Mouse (Mus musculus) thymus, postnatal 0 days (tissue): ENCODE results near the gene Tiam1. TPM values are rescaled to one million over a fixed set of nuclear protein-coding genes. Genes with fewer than 3 reads are reported as not detected.

ENCODE experiments used
- DNase-seq: peaks from one replicate; pipeline ENCODE4 v3.0.0-alpha.2; 2015; ENCODE audit warnings: low spot score
- polyA plus RNA-seq: library from polyadenylated mRNA; unstranded; fragments of >200 nt; fragmentation: Nextera tagmentation; extraction: Ambion mirVana; gene quantifications from 2 replicates; pipeline ENCODE4 v1.2.1, GENCODE M21; 2015

Tiam1 gene
- polyA plus RNA-seq, 1 experiment from 2014 or later: 32.7 TPM

- no peak for DNase-seq
These were observed 292.2 kb downstream of the Tiam1 start for GRCm38 (mm10) chr16:89851333-89851732.

- no peak for DNase-seq
These were observed 294.6 kb downstream of the Tiam1 start for GRCm38 (mm10) chr16:89848651-89849597.

GRCm38 (mm10) chr16:89848179-89848578 lies 295.4 kb downstream of the Tiam1 start:
- no peak for DNase-seq

DNA sequence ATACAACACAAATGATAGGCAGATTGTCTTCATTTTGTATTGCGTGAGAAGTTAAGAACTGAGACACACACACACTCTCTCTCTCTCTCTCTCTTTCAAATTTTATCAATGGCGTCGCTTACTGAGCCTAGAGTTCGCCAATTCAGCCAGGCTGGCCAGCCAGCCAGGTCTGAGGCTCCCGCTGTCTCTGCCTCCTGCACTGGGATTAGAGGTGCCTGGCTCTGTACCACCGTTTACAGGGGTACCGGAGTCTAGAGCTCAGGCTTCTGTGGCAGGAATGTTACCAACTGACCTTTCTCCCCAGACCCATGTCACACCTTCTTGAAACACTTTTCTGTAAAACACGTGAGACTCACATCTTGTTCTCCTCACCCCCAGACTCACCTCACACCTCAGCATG lies 298.1 kb downstream of the Tiam1 start:
- no peak for DNase-seq

GRCm38 (mm10) chr16:89844580-89844979 lies 299.0 kb downstream of the Tiam1 start:
- peak; percentile 32 for DNase-seq

DNA sequence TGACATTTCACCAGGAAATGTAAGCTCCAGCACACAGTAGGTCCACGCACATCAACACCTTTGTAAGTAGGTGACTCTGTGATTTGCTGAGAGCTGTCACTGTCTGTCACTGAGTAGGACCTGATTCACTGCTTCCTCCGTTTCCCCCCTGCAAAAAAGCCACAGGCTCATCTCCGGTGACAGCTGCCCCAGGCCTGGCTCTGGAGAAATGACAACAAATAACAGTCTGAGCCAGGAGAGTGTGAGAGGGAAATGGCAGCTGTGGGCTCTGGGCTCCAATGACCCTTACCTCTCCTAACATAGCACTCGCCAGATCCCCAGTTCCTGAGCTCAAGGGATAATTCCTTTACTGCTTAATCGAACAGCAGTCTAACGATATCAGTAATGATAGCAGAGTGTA lies 301.7 kb downstream of the Tiam1 start:
- no peak for DNase-seq

- no peak for DNase-seq
These were observed 303.2 kb downstream of the Tiam1 start for GRCm38 (mm10) chr16:89840361-89840760.

DNA sequence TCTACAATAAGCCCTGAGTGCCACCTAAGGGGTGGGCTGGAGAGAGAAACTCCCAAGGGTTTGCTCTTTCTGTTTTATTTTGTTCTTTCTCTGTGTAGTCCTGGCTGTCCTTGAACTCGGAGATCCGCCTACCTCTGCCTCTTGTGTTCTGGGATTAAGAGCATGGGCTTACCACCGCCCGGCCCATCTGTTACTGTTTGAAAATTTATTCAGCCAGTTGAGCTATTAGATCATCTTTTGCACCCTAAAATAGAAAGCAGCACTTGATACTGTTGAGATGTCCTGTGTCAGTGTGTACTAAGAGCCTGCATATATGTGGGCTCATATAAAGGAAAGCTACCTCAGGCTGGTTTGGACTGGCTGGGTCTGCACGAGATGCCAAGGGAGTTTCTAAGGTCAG lies 303.7 kb downstream of the Tiam1 start:
- no peak for DNase-seq

DNA sequence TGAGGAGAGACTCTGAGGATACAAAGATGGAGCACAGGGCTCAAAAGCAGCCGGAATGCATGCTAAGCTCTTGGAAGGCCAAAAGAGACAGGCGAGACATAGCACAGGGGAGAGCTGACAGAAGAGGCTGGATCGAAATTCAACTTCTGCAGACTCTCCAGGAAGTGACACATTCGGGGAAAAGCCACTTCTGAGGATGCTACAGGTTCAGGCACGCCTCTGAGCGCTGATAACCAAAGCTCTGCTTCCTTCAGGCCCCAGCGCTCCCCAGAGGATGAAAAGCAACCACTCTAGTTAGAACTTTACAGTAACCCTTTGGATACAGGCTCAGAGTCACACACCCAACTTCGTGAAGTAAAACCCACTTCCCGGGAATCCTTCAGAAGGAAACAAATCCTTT lies 306.5 kb downstream of the Tiam1 start:
- DNase-seq: peak; percentile 43

- DNase-seq: peak; percentile 24
These were observed 308.0 kb downstream of the Tiam1 start for GRCm38 (mm10) chr16:89835551-89835950.

DNA sequence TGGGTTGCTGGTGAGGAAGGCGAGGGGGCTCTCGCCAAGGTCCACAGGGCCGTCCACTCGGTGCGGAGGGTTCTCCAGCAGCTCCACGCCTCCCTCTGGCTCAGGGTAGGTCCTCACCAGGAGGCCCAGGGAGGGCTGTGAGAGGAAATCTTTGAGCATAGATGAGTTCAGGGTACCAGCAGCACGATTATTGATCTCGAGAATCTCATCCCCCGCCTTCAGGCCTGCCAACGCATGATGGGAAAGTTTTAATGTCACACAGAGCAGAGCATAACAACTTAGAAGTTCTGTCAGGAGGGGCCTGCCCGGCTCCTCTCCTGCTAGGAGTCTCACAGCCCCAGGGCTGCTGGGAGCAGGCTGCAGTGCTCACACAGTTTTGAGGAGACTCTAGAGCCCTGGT lies 310.6 kb downstream of the Tiam1 start:
- no peak for DNase-seq

- peak; percentile 44 for DNase-seq
These were observed 312.4 kb downstream of the Tiam1 start for GRCm38 (mm10) chr16:89831172-89831571.

GRCm38 (mm10) chr16:89830221-89830648 lies 313.3 kb downstream of the Tiam1 start:
- DNase-seq: no peak

DNA sequence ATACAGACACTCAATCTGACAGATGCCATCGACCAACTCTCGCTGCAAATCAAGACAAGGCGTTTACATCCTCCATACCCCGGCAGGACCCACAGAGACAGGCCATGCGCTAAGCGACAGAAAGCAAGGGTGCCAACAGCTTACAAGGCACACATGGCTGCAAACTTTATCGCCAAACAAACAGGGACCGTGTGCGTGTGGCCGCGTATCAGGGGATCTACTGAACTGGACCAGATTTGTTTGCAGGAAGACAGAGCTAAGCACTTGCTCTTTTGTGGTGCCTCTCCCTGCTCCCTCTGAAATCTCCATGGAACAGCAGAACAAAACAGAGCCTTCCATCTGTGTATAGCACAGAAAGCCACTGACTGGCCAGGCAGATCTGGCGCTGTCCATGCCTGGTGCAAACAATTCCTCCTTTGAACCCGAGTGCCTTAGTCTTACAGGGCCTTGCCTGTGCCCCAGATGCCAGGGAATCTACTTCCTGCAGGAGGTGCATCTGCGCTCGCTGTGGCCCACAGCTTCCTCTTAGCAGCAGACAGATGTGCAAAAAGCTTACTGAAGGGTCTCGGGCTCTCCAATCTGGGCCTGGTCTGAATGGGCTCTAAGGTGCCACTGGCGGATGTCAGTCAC lies 316.0 kb downstream of the Tiam1 start:
- DNase-seq: peak; percentile 50

DNA sequence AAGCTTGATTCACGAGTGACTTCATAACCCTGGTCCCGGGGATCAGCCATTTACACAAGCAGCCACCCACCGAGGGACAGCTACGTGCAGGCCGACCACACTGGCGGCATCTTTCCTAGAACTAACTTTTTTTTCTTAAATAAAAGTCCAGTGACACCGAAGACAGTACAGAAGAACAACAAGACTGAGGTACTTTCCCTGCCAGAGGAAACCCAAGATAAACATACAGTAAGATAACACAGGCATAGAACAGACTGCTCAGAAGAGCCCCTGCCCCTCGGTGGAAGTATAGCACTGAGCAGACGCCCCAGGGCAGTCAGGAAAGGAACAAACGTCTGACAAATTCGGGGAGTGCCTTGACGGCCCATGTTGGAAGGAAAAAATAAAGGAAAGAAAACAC lies 317.7 kb downstream of the Tiam1 start:
- no peak for DNase-seq

DNA sequence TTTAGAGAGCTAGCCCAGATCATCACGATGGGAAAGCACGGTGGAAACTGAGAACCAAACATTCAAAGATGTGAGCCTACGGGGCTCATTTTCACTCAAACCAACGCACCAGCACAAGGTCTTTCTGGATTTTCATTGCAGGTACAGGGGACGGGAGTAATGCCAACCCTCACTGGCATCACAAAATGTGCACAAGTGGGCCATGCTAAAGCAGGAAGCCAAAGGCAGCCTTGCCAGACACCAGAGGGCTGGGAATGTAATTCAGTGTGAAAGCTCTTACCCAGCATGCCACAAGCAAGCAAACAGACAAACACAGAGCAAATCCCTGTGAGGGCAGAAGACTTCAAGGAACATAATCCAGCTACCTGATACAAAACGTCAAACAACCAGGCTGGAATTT lies 320.7 kb downstream of the Tiam1 start:
- DNase-seq: no peak

- DNase-seq: no peak
These were observed 324.9 kb downstream of the Tiam1 start for GRCm38 (mm10) chr16:89818661-89819060.

DNA sequence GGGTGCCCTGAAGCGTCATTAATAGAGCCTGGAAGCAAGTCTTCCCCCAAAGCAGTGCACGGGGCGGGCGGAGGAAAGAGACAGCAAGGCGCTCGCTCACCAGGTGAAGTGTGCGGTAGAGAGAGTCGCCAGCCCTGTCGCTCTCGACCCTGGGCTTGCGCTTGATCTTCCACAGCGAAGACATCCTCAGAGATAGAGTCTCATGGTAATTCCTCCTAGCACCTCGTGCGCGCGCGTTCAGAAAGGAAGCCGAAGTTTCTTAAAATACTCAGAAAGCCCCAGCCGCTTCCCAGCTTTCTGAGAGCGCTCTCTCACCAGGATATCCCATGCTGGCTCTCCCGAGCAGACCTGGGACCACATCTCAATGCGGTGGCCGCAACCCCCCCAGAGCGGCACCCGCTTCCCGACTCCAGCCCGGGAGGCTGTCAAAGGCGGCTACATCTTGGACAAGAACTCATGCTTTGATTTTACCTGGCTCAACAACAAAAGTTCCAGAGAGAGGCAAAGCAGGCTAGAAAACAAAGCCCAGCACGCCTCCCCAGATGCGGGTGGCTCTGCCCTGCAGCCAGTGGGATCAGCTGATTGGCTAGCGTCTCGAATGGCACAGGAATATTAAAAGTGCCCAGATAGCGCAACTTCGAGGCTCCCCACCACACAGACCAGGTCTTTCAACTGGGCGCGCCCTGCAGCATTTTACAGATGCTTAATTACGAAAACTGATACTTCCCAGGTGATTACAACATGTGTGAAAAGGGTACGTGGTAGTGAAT lies 325.5 kb downstream of the Tiam1 start:
- peak; percentile 27 for DNase-seq

DNA sequence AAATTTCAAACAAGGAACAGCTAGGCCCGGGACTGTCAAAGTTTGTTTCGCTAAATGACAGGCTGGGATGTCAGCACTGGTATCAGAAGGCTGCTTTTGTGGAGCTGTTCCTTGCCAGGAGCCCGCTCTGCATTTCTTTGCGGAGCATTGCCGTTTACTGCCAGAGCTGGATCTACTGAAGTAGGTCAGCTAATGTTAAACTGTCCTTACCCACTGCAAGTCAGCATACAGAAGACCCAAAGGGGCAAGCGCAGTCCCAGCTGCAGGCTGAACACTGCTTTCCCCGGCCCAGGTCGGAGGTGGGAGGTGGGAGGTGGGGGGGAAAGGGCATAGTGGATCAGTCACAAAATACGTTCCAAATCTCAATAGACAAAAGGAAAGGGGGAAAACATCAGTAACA lies 326.3 kb downstream of the Tiam1 start:
- DNase-seq: no peak

DNA sequence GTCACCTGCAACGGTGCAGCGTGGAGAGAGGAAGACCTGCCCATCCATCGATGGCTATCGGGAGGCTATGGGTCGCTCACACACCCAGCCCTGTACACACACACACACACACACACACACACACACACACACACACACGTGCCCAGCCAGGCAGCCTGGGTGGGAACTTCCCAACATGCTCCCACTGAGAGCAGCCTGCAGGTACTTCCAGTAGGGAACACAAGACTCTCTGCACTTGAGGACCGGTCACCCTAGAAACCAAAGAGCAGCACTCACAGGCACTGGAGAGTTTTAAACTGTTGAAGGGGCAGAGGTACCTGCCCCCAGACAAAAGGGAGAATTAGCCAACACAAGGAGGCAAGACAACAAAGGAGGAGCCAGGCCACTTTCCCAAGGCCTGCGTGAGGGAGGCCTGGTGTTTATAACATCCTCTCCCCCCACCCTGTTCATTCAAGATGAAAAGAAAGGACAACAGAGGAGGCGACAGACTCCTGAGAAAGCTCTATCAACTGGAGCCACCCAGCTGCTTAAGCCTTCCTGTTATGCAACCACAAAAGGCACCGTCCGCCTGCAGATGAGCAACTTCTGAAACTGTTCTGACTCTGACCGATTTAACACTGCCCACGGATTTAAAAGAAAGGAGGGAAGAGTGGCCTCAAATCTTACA lies 326.9 kb downstream of the Tiam1 start:
- peak; percentile 12 for DNase-seq

DNA sequence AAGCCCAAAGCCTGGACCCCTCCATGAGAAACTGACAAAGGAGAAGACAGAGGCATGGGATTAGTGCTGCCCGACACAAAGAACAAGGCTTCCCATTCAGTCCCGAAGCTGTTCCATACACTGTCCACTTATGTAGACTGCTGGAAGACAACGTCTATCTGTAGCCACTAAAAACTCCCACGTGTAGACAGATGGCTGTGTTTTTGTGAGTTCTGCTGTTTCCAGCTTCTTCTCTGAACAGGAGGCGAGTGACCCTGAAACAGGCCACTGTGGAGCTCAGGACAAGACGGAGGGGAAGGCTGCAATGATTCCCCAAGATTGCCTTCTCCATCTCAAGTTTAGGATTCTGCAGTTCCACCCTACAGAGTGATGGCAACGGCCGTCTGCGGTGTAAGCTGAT lies 330.0 kb downstream of the Tiam1 start:
- DNase-seq: no peak
